Mouse (Mus musculus) cerebellum, adult 2 months (tissue): ENCODE results near the gene Lig1.

Experiments used
- CTCF ChIP-seq: fragments of 200-500 bp; IDR thresholded peaks from 2 replicates; pipeline ENCODE4 v1.5.1; 2011; ENCODE audit warnings: low read depth, mild to moderate bottlenecking, control low read depth, low read length, moderate library complexity, borderline replicate concordance; ENCODE audit not compliant: insufficient read depth
- POLR2A ChIP-seq: fragments of 200-500 bp; IDR thresholded peaks from 2 replicates; pipeline ENCODE4 v1.6.1; 2011; ENCODE audit warnings: low read length, control low read depth, borderline replicate concordance; ENCODE audit not compliant: insufficient read depth

GRCm38 (mm10) chr7:13324316-13324715, 47.2 kb downstream of the Lig1 start, which contains the start of gene Pla2g4c:
- TF ChIP-seq CTCF, result no peak
- no peak for TF ChIP-seq POLR2A
